Mouse (Mus musculus): ENCODE data around the gene Nrg3. TPM values are rescaled to one million over a fixed set of nuclear protein-coding genes. Genes with fewer than 3 reads are reported as not detected.

Gene Nrg3
- total and polyA plus RNA-seq, 3 experiments: not detected

DNA sequence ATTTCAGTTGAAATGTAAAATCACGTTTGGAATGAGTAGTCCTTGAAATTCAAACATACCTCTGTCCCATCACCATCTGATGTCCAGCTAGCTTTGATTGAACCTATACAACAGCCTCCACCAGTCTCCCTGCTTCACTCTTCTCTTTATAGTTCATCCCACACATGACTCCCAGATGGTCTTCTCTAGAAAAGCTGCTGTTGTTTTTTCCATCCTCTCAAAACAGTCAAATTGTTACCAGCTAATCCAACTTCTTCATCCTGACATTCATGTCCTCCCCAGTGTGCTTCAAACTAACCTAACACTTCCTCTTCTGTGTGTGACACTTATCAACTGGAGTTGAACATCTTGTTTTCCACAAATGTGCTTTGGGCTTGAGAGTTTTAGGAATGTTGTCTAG, 317.4 kb downstream of the Nrg3 start:
- no peak for DNase-seq (ENCODE audit: low read depth, low spot score)
- no peak overlapping the region for H3K27ac ChIP-seq (ENCODE audit: control insufficient read depth, low read depth, low read length)
- H3K36me3 ChIP-seq (ENCODE audit: control insufficient read depth in 1 of 2, insufficient read depth in 2 of 2, low read length in 2 of 2): no peaks in the 10 kb centered on the region
- no peaks in the 10 kb centered on the region for H3K9me3 ChIP-seq (replicated peaks; ENCODE audit: insufficient read depth, low read length)
- TF ChIP-seq TBP (IDR thresholded peaks at IDR 0.05; ENCODE audit: low read depth, low read length): no peak
- no peak for TF ChIP-seq GABPA (IDR thresholded peaks at IDR 0.05; ENCODE audit: low read depth, low read length)
- no peak for TF ChIP-seq ZNF384 (IDR thresholded peaks at IDR 0.05; ENCODE audit: low read depth, low read length)
- TF ChIP-seq HCFC1 (IDR thresholded peaks at IDR 0.05; ENCODE audit: low read depth, low read length): no peak
- TF ChIP-seq RAD21 (IDR thresholded peaks at IDR 0.05; ENCODE audit: low read depth, low read length): no peak
- no peak for TF ChIP-seq TCF12 (IDR thresholded peaks at IDR 0.05; ENCODE audit: low read depth, low read length)
- TF ChIP-seq USF2 (IDR thresholded peaks at IDR 0.05; ENCODE audit: borderline replicate concordance in 1 of 2, insufficient read depth in 1 of 2, low read depth in 1 of 2, low read length in 2 of 2): no peak
- no peak for TF ChIP-seq GATA1 (IDR thresholded peaks at IDR 0.05; ENCODE audit: low read depth, low read length)
- no peak for TF ChIP-seq E2F4 (IDR thresholded peaks at IDR 0.05; ENCODE audit: borderline replicate concordance, low read depth, low read length)
- no peak for TF ChIP-seq ZC3H11A (IDR thresholded peaks at IDR 0.05; ENCODE audit: low read depth, low read length)
- TF ChIP-seq ELF1 (IDR thresholded peaks at IDR 0.05; ENCODE audit: low read depth, low read length): no peak
- TF ChIP-seq ZKSCAN1 (IDR thresholded peaks at IDR 0.05; ENCODE audit: low read depth, low read length): no peak
- TF ChIP-seq KAT2A (conservative IDR thresholded peaks at IDR 0.05; ENCODE audit: low read depth, low read length): no peak
- no peak for TF ChIP-seq MEF2A (IDR thresholded peaks at IDR 0.05; ENCODE audit: extremely low read depth, insufficient replicate concordance, low read depth, low read length, poor library complexity, severe bottlenecking)
- TF ChIP-seq NRF1 (IDR thresholded peaks at IDR 0.05; ENCODE audit: insufficient read depth, low read depth, low read length, poor library complexity, severe bottlenecking): no peak
- TF ChIP-seq NELFE (IDR thresholded peaks at IDR 0.05; ENCODE audit: low read depth, low read length): no peak
- no peaks in the 10 kb centered on the region for H3K79me2 ChIP-seq (ENCODE audit: control insufficient read depth, insufficient read depth, low read length, poor library complexity)
- H3K27me3 ChIP-seq (ENCODE audit: control insufficient read depth in 1 of 2, insufficient read depth in 2 of 2, low read length in 2 of 2): no peaks in the 10 kb centered on the region
- H3K4me3 ChIP-seq (ENCODE audit: control insufficient read depth in 1 of 2, insufficient read depth in 1 of 2, low read depth in 2 of 2, low read length in 2 of 2): no peak overlapping the region
- H3K9ac ChIP-seq (ENCODE audit: control insufficient read depth, low read depth, low read length, poor library complexity, severe bottlenecking): no peak overlapping the region
- H3K4me1 ChIP-seq (ENCODE audit: control insufficient read depth in 1 of 2, insufficient read depth in 2 of 2, low read length in 2 of 2): no peaks in the 10 kb centered on the region

- H3K27me3 ChIP-seq (ENCODE audit: control insufficient read depth in 1 of 2, insufficient read depth in 2 of 2, low read length in 2 of 2): no peaks in the 10 kb centered on the region
- H3K4me3 ChIP-seq (ENCODE audit: control insufficient read depth in 1 of 2, insufficient read depth in 1 of 2, low read depth in 2 of 2, low read length in 2 of 2): no peak overlapping the region
- H3K9me3 ChIP-seq (replicated peaks; ENCODE audit: insufficient read depth, low read length): no peaks in the 10 kb centered on the region
- no peaks in the 10 kb centered on the region for H3K36me3 ChIP-seq (ENCODE audit: control insufficient read depth in 1 of 2, insufficient read depth in 2 of 2, low read length in 2 of 2)
- no peaks in the 10 kb centered on the region for H3K79me2 ChIP-seq (ENCODE audit: control insufficient read depth, insufficient read depth, low read length, poor library complexity)
- no peak overlapping the region for H3K27ac ChIP-seq (ENCODE audit: control insufficient read depth, low read depth, low read length)
- TF ChIP-seq NELFE (IDR thresholded peaks at IDR 0.05; ENCODE audit: low read depth, low read length): no peak
- no peak for TF ChIP-seq RCOR1 (IDR thresholded peaks at IDR 0.05; ENCODE audit: low read depth, low read length)
- TF ChIP-seq UBTF (IDR thresholded peaks at IDR 0.05; ENCODE audit: borderline replicate concordance, insufficient read depth, low read depth, low read length): no peak
- no peak for TF ChIP-seq ZC3H11A (IDR thresholded peaks at IDR 0.05; ENCODE audit: low read depth, low read length)
- TF ChIP-seq GABPA (IDR thresholded peaks at IDR 0.05; ENCODE audit: low read depth, low read length): no peak
- no peak for TF ChIP-seq ELF1 (IDR thresholded peaks at IDR 0.05; ENCODE audit: low read depth, low read length)
- TF ChIP-seq JUND (IDR thresholded peaks at IDR 0.05; ENCODE audit: low read depth, low read length): no peak
- no peak for TF ChIP-seq USF2 (IDR thresholded peaks at IDR 0.05; ENCODE audit: borderline replicate concordance in 1 of 2, insufficient read depth in 1 of 2, low read depth in 1 of 2, low read length in 2 of 2)
- no peak for TF ChIP-seq MAFK (IDR thresholded peaks at IDR 0.05; ENCODE audit: borderline replicate concordance, low read depth, low read length)
- TF ChIP-seq MAZ (IDR thresholded peaks at IDR 0.05; ENCODE audit: low read depth, low read length): no peak
- TF ChIP-seq BHLHE40 (IDR thresholded peaks at IDR 0.05; ENCODE audit: borderline replicate concordance, low read depth, low read length): no peak
- no peak for TF ChIP-seq EP300 (IDR thresholded peaks at IDR 0.05; ENCODE audit: low read depth in 1 of 2, low read length in 2 of 2)
- no peak for TF ChIP-seq RAD21 (IDR thresholded peaks at IDR 0.05; ENCODE audit: low read depth, low read length)
- no peak for TF ChIP-seq CTCF (IDR thresholded peaks at IDR 0.05 in 2 of 3, conservative IDR thresholded peaks at IDR 0.05 in 1 of 3; ENCODE audit: control insufficient read depth in 1 of 3, insufficient read depth in 1 of 3, low read depth in 2 of 3, low read length in 3 of 3, poor library complexity in 1 of 3, severe bottlenecking in 1 of 3)
- no peak overlapping the region for H3K9ac ChIP-seq (ENCODE audit: control insufficient read depth, low read depth, low read length, poor library complexity, severe bottlenecking)
- no peaks in the 10 kb centered on the region for H3K4me1 ChIP-seq (ENCODE audit: control insufficient read depth in 1 of 2, insufficient read depth in 2 of 2, low read length in 2 of 2)
- no peak for DNase-seq (ENCODE audit: low read depth, low spot score)
Observed at GRCm38 (mm10) chr14:39129766-39130165, 343.1 kb downstream of the Nrg3 start.

All from MEL (cell line).